Mouse (Mus musculus) megakaryocyte, embryonic 14.5 days (primary cell): ENCODE data around the gene Ect2.

Experiments
- FLI1 ChIP-seq: IDR thresholded peaks from 2 replicates; pipeline ENCODE4 v1.6.1; 2012; ENCODE audit warnings: low read length, inconsistent platforms, mixed read lengths
- GATA1 ChIP-seq: IDR thresholded peaks from 3 replicates; pipeline ENCODE4 v1.6.1; 2012; ENCODE audit warnings: mixed read lengths, low read length, inconsistent platforms, borderline replicate concordance

- TF ChIP-seq GATA1 = no peak
- TF ChIP-seq FLI1 = no peak
Measured at GRCm38 (mm10) chr3:27162410-27162804, 8.7 kb upstream of the Ect2 start.
